Mouse (Mus musculus) bone marrow, adult 2 months (tissue): ENCODE measurements at regions not wholly inside any gene's neighbourhood (a gene's known extent, or its start where the extent isn't known, plus 50 kb on each side); places are given as distances from the start of the nearest gene placed in this dataset.

Experiments used
- H3K27ac ChIP-seq: fragments of 200-500 bp; 2 replicates; pipeline ENCODE4 v1.5.1; 2012; ENCODE audit warnings: low read depth, mild to moderate bottlenecking, control low read depth, inconsistent platforms, low read length; ENCODE audit not compliant: control insufficient read depth, poor library complexity, insufficient read depth
- H3K4me1 ChIP-seq: fragments of 200-500 bp; 2 replicates; pipeline ENCODE4 v1.6.1; 2011; ENCODE audit warnings: low read length; ENCODE audit not compliant: control insufficient read depth, insufficient read depth
- H3K4me3 ChIP-seq: fragments of 200-500 bp; replicated peaks from 2 replicates; pipeline ENCODE3; 2011; ENCODE audit warnings: mild to moderate bottlenecking, low read depth, low read length, control low read depth; ENCODE audit not compliant: control insufficient read depth
- CTCF ChIP-seq: fragments of 200-500 bp; IDR thresholded peaks from 2 replicates; pipeline ENCODE4 v1.5.1; 2011; ENCODE audit warnings: low read length, control low read depth; ENCODE audit not compliant: control insufficient read depth, insufficient read depth
- POLR2A ChIP-seq: fragments of 200-500 bp; IDR thresholded peaks from 2 replicates; pipeline ENCODE4 v1.6.1; 2011; ENCODE audit warnings: low read depth, mild to moderate bottlenecking, control low read depth, low read length, borderline replicate concordance; ENCODE audit not compliant: control insufficient read depth
- WGBS: fragments of 180-500 bp; shearing (Covaris S2); methylation state at CpG from one replicate; pipeline ENCODE4 v1.1.7; 2018; 5-methylcytosine and 5-hydroxymethylcytosine counted together

- no peak overlapping the region for H3K27ac ChIP-seq
- no peaks in the 10 kb centered on the region for H3K4me1 ChIP-seq
- 71% methylated on average over 7 of the region's 7 CpGs for WGBS
- no peak overlapping the region for H3K4me3 ChIP-seq
- no peak for TF ChIP-seq POLR2A
- no peak for TF ChIP-seq CTCF
Measured at GRCm38 (mm10) chr13:97537686-97538085, 222.7 kb downstream of the Gm10260 start.

- H3K27ac ChIP-seq, result no peak overlapping the region
- H3K4me3 ChIP-seq, result no peak overlapping the region
- no peaks in the 10 kb centered on the region for H3K4me1 ChIP-seq
- TF ChIP-seq POLR2A, result no peak
- TF ChIP-seq CTCF, result no peak
- WGBS, result 83% methylated on average over 11 of the region's 11 CpGs
Measured at GRCm38 (mm10) chr13:97537206-97537605, 223.2 kb downstream of the Gm10260 start.

GRCm38 (mm10) chr13:97533896-97534666 lies 226.4 kb downstream of the Gm10260 start:
- TF ChIP-seq POLR2A, result no peak
- no peak for TF ChIP-seq CTCF
- Histone ChIP-seq H3K4me1 (no peaks in the 10 kb centered on the region), H3K4me3 (no peak overlapping the region), H3K27ac (no peak overlapping the region)
- WGBS, result 59% methylated on average over 11 of the region's 11 CpGs

- H3K4me3 ChIP-seq, result no peak overlapping the region
- H3K27ac ChIP-seq, result no peak overlapping the region
- no peaks in the 10 kb centered on the region for H3K4me1 ChIP-seq
- WGBS, result 68% methylated on average over 2 of the region's 2 CpGs
- no peak for TF ChIP-seq CTCF
- TF ChIP-seq POLR2A, result no peak
Measured at GRCm38 (mm10) chr13:97531181-97531580, 229.3 kb downstream of the Gm10260 start.

GRCm38 (mm10) chr13:97530570-97530969 lies 229.9 kb downstream of the Gm10260 start:
- H3K4me1 ChIP-seq, result no peaks in the 10 kb centered on the region
- TF ChIP-seq CTCF (no peak), POLR2A (no peak)

GRCm38 (mm10) chr13:97527958-97528357 lies 232.5 kb downstream of the Gm10260 start:
- WGBS, result 67% methylated on average over 2 of the region's 2 CpGs
- Histone ChIP-seq H3K4me3 (no peak overlapping the region), H3K27ac (no peak overlapping the region), H3K4me1 (no peaks in the 10 kb centered on the region)
- no peak for TF ChIP-seq CTCF
- TF ChIP-seq POLR2A, result no peak

More at GRCm38 (mm10) chr13:97530570-97530969, 229.9 kb downstream of the Gm10260 start:
- no peak overlapping the region for H3K27ac ChIP-seq
- 61% methylated on average over 2 of the region's 2 CpGs for WGBS
- no peak overlapping the region for H3K4me3 ChIP-seq

GRCm38 (mm10) chr13:97524847-97525434 lies 235.5 kb downstream of the Gm10260 start:
- no peak for TF ChIP-seq POLR2A
- no peak for TF ChIP-seq CTCF
- no peak overlapping the region for H3K27ac ChIP-seq
- WGBS, result 78% methylated on average over 7 of the region's 7 CpGs

GRCm38 (mm10) chr13:97523523-97524412 lies 236.7 kb downstream of the Gm10260 start:
- 64% methylated on average over 19 of the region's 19 CpGs for WGBS
- no peak overlapping the region for H3K4me3 ChIP-seq
- no peak overlapping the region for H3K27ac ChIP-seq
- TF ChIP-seq POLR2A (no peak), CTCF (no peak)
- H3K4me1 ChIP-seq, result no peaks in the 10 kb centered on the region

More at GRCm38 (mm10) chr13:97524847-97525434, 235.5 kb downstream of the Gm10260 start:
- no peaks in the 10 kb centered on the region for H3K4me1 ChIP-seq
- H3K4me3 ChIP-seq, result no peak overlapping the region
